Mouse (Mus musculus) heart, adult 2 months (tissue): ENCODE data around the gene Fam174b. TPM values are rescaled to one million over a fixed set of nuclear protein-coding genes. Genes with fewer than 3 reads are reported as not detected.
A peak's percentile ranks its signal among the peaks of the same experiment; 100 is the strongest.

Experiments used
- DNase-seq, 2 experiments: peaks; one replicate each; pipeline ENCODE4 v3.0.0; 2021
- H3K27ac ChIP-seq: fragments of 200-600 bp; 2 replicates; pipeline ENCODE4 v1.8.1; 2022
- H3K27me3 ChIP-seq: fragments of 200-500 bp; 2 replicates; pipeline ENCODE4 v1.6.1; 2012; ENCODE audit warnings: mild to moderate bottlenecking, low read length, inconsistent platforms, mixed read lengths; ENCODE audit not compliant: control insufficient read depth, insufficient read depth
- H3K36me3 ChIP-seq: fragments of 200-500 bp; 2 replicates; pipeline ENCODE4 v1.6.1; 2012; ENCODE audit warnings: low read length, inconsistent platforms; ENCODE audit not compliant: control insufficient read depth, insufficient read depth
- H3K4me1 ChIP-seq: fragments of 200-500 bp; 2 replicates; pipeline ENCODE4 v1.6.1; 2011; ENCODE audit warnings: low read length; ENCODE audit not compliant: control insufficient read depth, insufficient read depth
- H3K4me3 ChIP-seq: fragments of 200-600 bp; 2 replicates; pipeline ENCODE4 v1.8.1; 2022
- H3K79me2 ChIP-seq: fragments of 200-500 bp; replicated peaks from 2 replicates; pipeline ENCODE4 v1.6.1; 2012; ENCODE audit warnings: mild to moderate bottlenecking, inconsistent platforms, low read length, moderate library complexity, mixed read lengths; ENCODE audit not compliant: control insufficient read depth, insufficient read depth
- H3K9ac ChIP-seq: fragments of 200-500 bp; 2 replicates; pipeline ENCODE4 v1.6.1; 2012; ENCODE audit warnings: low read depth, mild to moderate bottlenecking, control low read depth, inconsistent platforms, low read length, mixed read lengths
- CTCF ChIP-seq: fragments of 200-600 bp; IDR thresholded peaks from 2 replicates; pipeline ENCODE4 v1.8.1; 2022; ENCODE audit warnings: antibody characterized with exemption, mild to moderate bottlenecking, moderate library complexity
- EP300 ChIP-seq: fragments of 200-500 bp; IDR thresholded peaks from 2 replicates; pipeline ENCODE4 v1.6.1; 2011; ENCODE audit warnings: low read depth, low read length, control low read depth; ENCODE audit not compliant: insufficient read depth
- POLR2A ChIP-seq: fragments of 200-500 bp; IDR thresholded peaks from 2 replicates; pipeline ENCODE4 v1.6.1; 2011; ENCODE audit warnings: mild to moderate bottlenecking, low read depth, low read length, control low read depth; ENCODE audit not compliant: insufficient read depth
- WGBS: fragments of 180-500 bp; shearing (Covaris S2); methylation state at CpG from one replicate; pipeline ENCODE4 v1.1.7; 2018; 5-methylcytosine and 5-hydroxymethylcytosine counted together
- intact Hi-C: fragments of 180-260 bp; cut with DNase I; formaldehyde crosslinking; loops from one replicate; pipeline ENCODE4 v1.15.1; 2025
- microRNA-seq, 2 experiments: library from miRNA; unstranded; fragments of <30 nt; microRNA quantifications; one replicate each; pipeline ENCODE4 v1.2.0; 2021
- polyA plus RNA-seq: library from polyadenylated mRNA; depleted of rRNA; stranded (reverse); fragments of >200 nt; gene quantifications from 2 replicates; pipeline ENCODE4 v1.2.3, GENCODE M21; 2012; rRNA removed
- total RNA-seq, 2 experiments: library from RNA; stranded (reverse); gene quantifications; 2 replicates each; pipeline ENCODE4 v1.2.3; 2021

The Fam174b gene
- total and polyA plus RNA-seq, 3 experiments = 149 to 193 (median 175) TPM

DNA sequence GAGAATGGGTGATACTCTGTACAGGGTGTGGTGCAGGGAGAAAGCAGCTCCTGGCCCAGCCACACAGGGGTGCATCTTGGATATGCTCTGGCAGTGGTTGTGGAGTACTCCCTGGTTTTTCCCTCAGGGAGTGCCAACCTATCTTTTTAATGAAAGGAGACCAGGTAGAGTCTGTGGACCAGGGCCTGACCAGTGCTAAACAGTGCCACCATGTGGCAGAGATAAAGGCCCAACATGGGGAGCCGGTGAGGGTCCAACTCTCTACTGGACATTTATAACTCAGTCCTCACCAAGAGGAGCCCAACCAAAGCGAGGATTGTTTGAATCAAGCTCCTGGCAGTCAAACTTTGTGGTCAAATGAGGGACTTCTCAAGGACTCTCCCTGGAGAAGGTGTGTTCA lies 69.2 kb downstream of the Fam174b start:
- 57% methylated on average over 2 of the region's 2 CpGs for WGBS
- Histone ChIP-seq H3K36me3 (no peaks in the 10 kb centered on the region), H3K9ac (no peak overlapping the region), H3K4me3 (no peak overlapping the region), H3K79me2 (no peaks in the 10 kb centered on the region), H3K4me1 (no peaks in the 10 kb centered on the region), H3K27ac (no peak overlapping the region), H3K27me3 (no peaks in the 10 kb centered on the region)
- no peak for TF ChIP-seq POLR2A
- peak; percentile 85 for TF ChIP-seq CTCF
- TF ChIP-seq EP300 = 0 out of 2 replicates have a peak, but pooled peaks have one; percentile 43
- peak; percentile 27 to 31 for DNase-seq
- intact Hi-C loops = loop anchor here (5.0 kb wide), 2 partner anchors 37 to 92 kb away; no protein-coding TSS in a partner anchor

DNA sequence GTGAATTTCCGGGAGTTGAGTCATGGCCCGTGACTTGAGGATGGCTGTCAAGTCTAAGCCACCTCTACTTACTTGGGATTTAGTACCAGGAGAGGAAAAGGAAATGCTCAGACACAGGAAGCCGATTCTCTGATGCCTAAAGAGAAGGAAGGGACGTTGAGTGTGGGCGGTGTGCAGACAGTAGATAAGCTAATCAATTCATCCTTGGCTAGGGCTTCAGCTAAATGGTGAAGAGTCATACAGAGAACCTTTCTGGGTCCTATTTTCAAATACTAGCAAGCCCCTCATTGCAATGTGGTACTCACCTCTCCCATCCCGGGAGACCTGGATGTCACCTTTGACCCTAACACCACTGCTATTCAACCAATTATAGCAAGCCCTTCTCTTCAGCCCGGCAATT lies 71.3 kb downstream of the Fam174b start:
- Histone ChIP-seq H3K27ac (no peak overlapping the region), H3K27me3 (no peaks in the 10 kb centered on the region), H3K9ac (no peak overlapping the region), H3K79me2 (no peaks in the 10 kb centered on the region), H3K36me3 (no peaks in the 10 kb centered on the region), H3K4me1 (no peaks in the 10 kb centered on the region), H3K4me3 (no peak overlapping the region)
- intact Hi-C loops = no loop called here
- WGBS = 52% methylated on average over 7 of the region's 7 CpGs
- no peak for TF ChIP-seq EP300
- TF ChIP-seq POLR2A = no peak
- no peak for TF ChIP-seq CTCF
- no peak for DNase-seq

DNA sequence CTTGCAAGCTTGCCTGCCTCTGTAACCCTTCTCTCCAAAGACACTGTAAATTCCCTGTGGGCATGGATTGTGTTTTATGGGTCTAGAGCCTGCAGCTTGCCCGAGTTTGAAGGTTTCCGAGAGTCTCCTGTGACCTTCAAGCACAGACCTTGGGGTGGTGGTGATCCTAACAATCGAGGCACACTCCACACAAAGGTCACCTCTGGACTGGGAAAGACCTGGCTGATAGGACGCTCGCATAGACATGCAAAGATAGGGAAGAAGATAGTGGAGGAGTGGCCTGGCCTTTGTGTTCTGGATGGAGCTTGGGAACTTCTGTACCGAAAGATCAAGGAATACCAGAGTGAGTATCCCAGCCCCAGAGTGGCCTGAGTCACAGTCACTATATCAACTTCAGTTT lies 72.1 kb downstream of the Fam174b start:
- DNase-seq = no peak
- WGBS = 67% methylated on average over 6 of the region's 6 CpGs
- Histone ChIP-seq H3K4me3 (no peak overlapping the region), H3K4me1 (no peaks in the 10 kb centered on the region), H3K36me3 (no peaks in the 10 kb centered on the region), H3K27me3 (no peaks in the 10 kb centered on the region), H3K9ac (no peak overlapping the region), H3K27ac (no peak overlapping the region), H3K79me2 (no peaks in the 10 kb centered on the region)
- intact Hi-C loops = no loop called here
- TF ChIP-seq CTCF = no peak
- no peak for TF ChIP-seq POLR2A
- TF ChIP-seq EP300 = no peak

DNA sequence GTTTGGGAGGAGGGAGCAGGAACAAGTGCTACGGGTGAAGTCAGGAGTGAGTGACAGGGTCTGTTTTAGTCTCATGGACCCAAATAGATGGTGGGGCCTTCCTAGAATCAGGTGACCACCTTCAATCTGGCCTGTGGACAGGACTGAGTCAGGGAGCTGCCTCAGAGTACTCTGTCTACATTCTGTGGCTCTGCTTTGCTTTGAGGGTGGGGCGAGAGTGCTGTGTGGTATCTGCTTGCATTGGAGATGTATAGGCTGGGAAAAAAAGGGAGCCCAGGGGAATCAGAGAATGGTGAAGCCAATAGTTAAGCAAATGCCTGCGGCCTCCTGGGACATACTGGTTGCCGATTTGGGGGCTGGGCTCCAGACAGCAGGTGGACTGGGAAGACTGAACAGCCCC lies 73.8 kb downstream of the Fam174b start:
- H3K27ac ChIP-seq = no peak overlapping the region
- TF ChIP-seq CTCF = no peak
- TF ChIP-seq POLR2A = no peak
- TF ChIP-seq EP300 = no peak
- intact Hi-C loops = no loop called here
- H3K4me3 ChIP-seq = no peak overlapping the region
- no peak overlapping the region for H3K9ac ChIP-seq
- DNase-seq = no peak
- H3K4me1 ChIP-seq = no peaks in the 10 kb centered on the region
- H3K79me2 ChIP-seq = no peaks in the 10 kb centered on the region
- 76% methylated on average over 4 of the region's 4 CpGs for WGBS
- no peaks in the 10 kb centered on the region for H3K27me3 ChIP-seq
- H3K36me3 ChIP-seq = no peaks in the 10 kb centered on the region

DNA sequence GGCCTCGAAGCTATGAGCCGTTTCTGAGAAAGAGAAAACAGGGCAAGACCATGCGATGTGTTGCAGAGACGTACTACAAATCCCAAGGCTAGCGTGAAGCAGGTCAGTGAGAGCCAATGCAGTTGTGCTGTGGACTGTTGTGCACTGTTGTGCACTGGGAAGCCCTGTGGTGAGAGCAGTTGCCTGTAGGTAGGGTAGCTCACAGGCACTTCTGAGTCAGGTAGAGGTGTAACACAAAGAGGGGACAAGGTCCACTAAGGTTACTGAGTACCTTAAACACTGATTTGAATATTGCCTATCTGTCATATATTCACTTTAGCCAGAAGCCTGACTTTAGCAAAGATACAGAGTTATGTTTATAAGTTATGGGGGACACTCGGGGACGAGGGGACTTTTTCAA lies 74.4 kb downstream of the Fam174b start:
- intact Hi-C loops = no loop called here
- Histone ChIP-seq H3K79me2 (no peaks in the 10 kb centered on the region), H3K9ac (no peak overlapping the region), H3K4me3 (no peak overlapping the region), H3K4me1 (no peaks in the 10 kb centered on the region), H3K27ac (no peak overlapping the region), H3K36me3 (no peaks in the 10 kb centered on the region), H3K27me3 (no peaks in the 10 kb centered on the region)
- no peak for DNase-seq
- whole genome bisulfite sequencing = 88% methylated on average over 7 of the region's 7 CpGs
- no peak for TF ChIP-seq POLR2A
- TF ChIP-seq CTCF = no peak
- no peak for TF ChIP-seq EP300

DNA sequence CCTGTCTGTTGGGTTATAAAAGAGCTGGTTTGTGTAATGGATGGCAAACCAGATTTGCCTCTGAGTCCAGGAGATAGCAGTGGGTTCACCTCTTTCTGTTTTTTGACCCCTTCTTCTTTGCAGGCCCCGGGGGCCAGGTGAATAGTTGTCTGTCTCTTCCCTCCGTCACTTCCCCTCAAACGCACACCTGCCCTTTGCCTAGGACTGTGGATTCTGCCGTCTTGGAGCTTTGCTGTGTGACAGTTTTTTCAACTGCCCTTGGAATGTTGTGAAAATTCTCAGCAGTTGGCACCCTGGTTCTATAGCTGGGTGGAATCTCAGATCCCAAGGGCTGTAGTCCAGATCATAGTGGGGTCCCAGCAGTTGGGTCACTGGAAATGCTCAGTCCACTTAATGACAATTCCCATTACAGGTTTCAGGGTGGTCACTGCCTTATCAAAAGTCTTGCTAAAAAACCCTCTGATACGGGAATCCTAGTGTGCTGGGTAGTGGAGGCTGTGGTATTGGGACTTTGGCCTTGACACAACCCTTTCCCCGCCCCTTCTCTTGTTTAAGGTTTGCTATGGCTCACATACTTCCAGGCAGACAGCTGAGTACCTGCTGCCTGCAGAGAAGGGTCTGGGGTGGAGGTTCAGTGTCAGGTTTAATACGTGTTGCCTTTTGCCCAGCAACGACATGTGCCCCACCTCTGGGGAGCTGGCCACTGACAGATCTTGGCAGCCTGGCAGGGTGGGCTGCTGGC lies 76.3 kb downstream of the Fam174b start:
- no peaks in the 10 kb centered on the region for H3K79me2 ChIP-seq
- no peaks in the 10 kb centered on the region for H3K4me1 ChIP-seq
- no peaks in the 10 kb centered on the region for H3K27me3 ChIP-seq
- no peak overlapping the region for H3K9ac ChIP-seq
- H3K27ac ChIP-seq = no peak overlapping the region
- intact Hi-C loops = no loop called here
- H3K36me3 ChIP-seq = no peaks in the 10 kb centered on the region
- 84% methylated on average over 8 of the region's 8 CpGs for WGBS
- DNase-seq = no peak
- H3K4me3 ChIP-seq = no peak overlapping the region
- TF ChIP-seq POLR2A (no peak), CTCF (no peak), EP300 (no peak)

DNA sequence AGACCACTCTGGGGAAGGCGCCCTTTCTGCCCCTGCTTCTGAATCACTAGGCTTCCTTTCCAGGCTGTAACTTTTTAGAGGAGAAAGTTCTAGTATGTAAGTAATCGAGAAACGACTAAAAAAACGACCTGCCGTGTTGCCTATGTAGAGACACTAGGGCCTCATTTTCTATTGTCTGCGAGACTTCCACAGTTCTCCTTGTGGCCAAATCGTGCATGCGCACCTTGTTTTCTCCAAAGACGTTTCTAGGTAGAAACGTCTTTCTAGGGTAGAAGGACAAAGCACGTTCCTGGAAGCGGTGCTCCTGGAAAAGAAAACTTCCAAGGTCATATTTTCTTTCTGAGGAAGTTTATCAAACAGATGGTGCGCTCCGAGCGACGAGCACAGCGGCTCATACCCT lies 79.3 kb downstream of the Fam174b start:
- H3K9ac ChIP-seq = no peak overlapping the region
- no peak overlapping the region for H3K27ac ChIP-seq
- no peaks in the 10 kb centered on the region for H3K36me3 ChIP-seq
- no peaks in the 10 kb centered on the region for H3K27me3 ChIP-seq
- H3K79me2 ChIP-seq = no peaks in the 10 kb centered on the region
- H3K4me1 ChIP-seq = no peaks in the 10 kb centered on the region
- no peak for TF ChIP-seq POLR2A
- no peak for TF ChIP-seq EP300
- peak; percentile 15; the same call in 1 of the 2 replicates for TF ChIP-seq CTCF
- no peak overlapping the region for H3K4me3 ChIP-seq
- DNase-seq = no peak
- 74% methylated on average over 17 of the region's 17 CpGs for WGBS
- intact Hi-C loops = no loop called here

Small RNA genes lying within 50 kb of the gene (microRNA-seq; reads per million reads assigned to microRNA genes)
- 0 reads per million in 2 experiments for gene Mir7234

Other genes with a start within 250 kb of the Fam174b start
- 10 to 100 TPM; 38.1 to 43.3 TPM for gene Chd2, start 198.5 kb upstream of the Fam174b start, total RNA-seq
- gene Chd2, start 198.5 kb upstream of the Fam174b start, polyA plus RNA-seq = 32.9 and 38.0 TPM in 2 replicates